Mouse (Mus musculus) liver, postnatal 0 days (tissue): Measurements from ENCODE around the gene Gse1.

Experiments used
- CTCF ChIP-seq: sonication (generic); IDR thresholded peaks from 2 replicates; pipeline ENCODE4 v1.5.1; 2016; ENCODE audit warnings: antibody characterized with exemption, low read depth
- EP300 ChIP-seq: IDR thresholded peaks from 2 replicates; pipeline ENCODE4 v1.6.1; 2016; ENCODE audit warnings: antibody characterized with exemption, low read depth, mild to moderate bottlenecking

DNA sequence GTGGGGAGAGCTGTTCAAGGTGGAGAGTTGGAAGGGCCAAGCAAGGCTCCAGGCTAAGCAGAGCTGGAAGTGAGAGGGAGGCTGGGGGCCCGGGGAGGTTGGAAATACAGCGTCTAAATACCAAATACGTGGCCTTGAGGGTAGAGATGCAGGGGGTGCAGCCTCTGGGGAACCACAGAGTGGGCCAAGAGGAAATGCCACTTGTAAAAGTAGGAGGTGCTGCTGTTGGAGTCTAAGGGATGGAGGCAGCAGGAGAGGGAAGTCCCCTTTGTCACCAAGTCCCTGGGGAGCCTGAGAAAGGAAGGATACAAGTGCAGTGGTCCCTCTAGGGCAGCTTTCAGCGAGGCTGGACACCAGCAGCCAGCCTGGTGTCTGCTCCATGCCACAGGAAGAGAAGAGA, 298.3 kb downstream of the Gse1 start:
- TF ChIP-seq CTCF = no peak
- no peak for TF ChIP-seq EP300
